Mouse (Mus musculus) hematopoietic multipotent progenitor cell, adult 10-12 weeks (in vitro differentiated cells): ENCODE data around the gene Zfp68. TPM values are rescaled to one million over a fixed set of nuclear protein-coding genes. Genes with fewer than 3 reads are reported as not detected.

Experiments
- polyA plus RNA-seq: library from polyadenylated mRNA; stranded (reverse); fragments of >175 nt; gene quantifications from 2 replicates; pipeline ENCODE4 v1.2.3, GENCODE M21; 2012; ENCODE audit warnings: low replicate concordance

Gene Zfp68
- 0.37 and 2.2 TPM in 2 replicates for polyA plus RNA-seq

GRCm38 (mm10) chr5:138619211-138620128, at the start of gene Zfp68:
Zfp68 (minus strand) TSS chr5:138619761.

GRCm38 (mm10) chr5:138622645-138623477, 3.3 kb upstream of the Zfp68 start, which contains the start of gene A430033K04Rik:
A430033K04Rik (plus strand) TSS chr5:138622859.

GRCm38 (mm10) chr5:138564612-138565011, 54.9 kb downstream of the Zfp68 start, which contains the start of gene 1700123K08Rik:
1700123K08Rik (minus strand) TSS chr5:138564712.

Other genes starting within 250 kb of the Zfp68 start
- gene Zfp157, start 178.3 kb downstream of the Zfp68 start, polyA plus RNA-seq, result 0.62 and 2.5 TPM in 2 replicates
- gene 1700123K08Rik, start 55.0 kb downstream of the Zfp68 start, polyA plus RNA-seq, result not detected in 2 replicates
- 0.31 and 0.68 TPM in 2 replicates for gene A430033K04Rik, start 3.1 kb upstream of the Zfp68 start, polyA plus RNA-seq
- gene Fam20c, start 134.8 kb upstream of the Zfp68 start, polyA plus RNA-seq, result 1.5 and 11.6 TPM in 2 replicates
- not detected in 2 replicates for gene Gm5294, start 200.3 kb upstream of the Zfp68 start, polyA plus RNA-seq